Mouse (Mus musculus) gastrocnemius, adult 2 months (tissue): ENCODE measurements around the gene Slc12a3. TPM values are rescaled to one million over a fixed set of nuclear protein-coding genes. Genes with fewer than 3 reads are reported as not detected.

ENCODE experiments used
- DNase-seq: peaks from one replicate; pipeline ENCODE4 v3.0.0; 2022
- H3K27ac ChIP-seq: fragments of 200-600 bp; 2 replicates; pipeline ENCODE4 v1.8.1; 2022; ENCODE audit warnings: mild to moderate bottlenecking
- H3K4me3 ChIP-seq: fragments of 200-600 bp; 2 replicates; pipeline ENCODE4 v1.8.1; 2022; ENCODE audit warnings: mild to moderate bottlenecking, moderate library complexity
- CTCF ChIP-seq: fragments of 200-600 bp; IDR thresholded peaks from 2 replicates; pipeline ENCODE4 v1.8.1; 2022; ENCODE audit warnings: antibody characterized with exemption, mild to moderate bottlenecking, moderate library complexity
- intact Hi-C: fragments of 180-260 bp; cut with DNase I; formaldehyde crosslinking; loops from one replicate; pipeline ENCODE4 v1.15.1; 2025
- total RNA-seq, 2 experiments: library from RNA; stranded (reverse); gene quantifications; 2 replicates each; pipeline ENCODE4 v1.2.3; 2021

Gene Slc12a3
- total RNA-seq, 2 experiments from 2014 or later, result not detected

GRCm38 (mm10) chr8:94384166-94384565 lies 55.2 kb downstream of the Slc12a3 start:
- no peak for DNase-seq
- intact Hi-C loops, result loop anchor here (2.0 kb wide), 1 partner anchor 19 kb away; no protein-coding TSS in a partner anchor
- H3K27ac ChIP-seq, result no peak overlapping the region
- no peak for TF ChIP-seq CTCF
- no peak overlapping the region for H3K4me3 ChIP-seq

- intact Hi-C loops, result loop anchor here (2.0 kb wide), 1 partner anchor 21 kb away; no protein-coding TSS in a partner anchor
- TF ChIP-seq CTCF, result no peak
- H3K27ac ChIP-seq, result peak overlapping the region; percentile 96
- peak overlapping the region; percentile 77 for H3K4me3 ChIP-seq
- DNase-seq, result peak; percentile 35
These were observed 56.7 kb downstream of the Slc12a3 start for GRCm38 (mm10) chr8:94385506-94386213.

GRCm38 (mm10) chr8:94386214-94387026 lies 57.4 kb downstream of the Slc12a3 start, which contains the start of gene Herpud1:
Gene Herpud1 (plus strand): TSS chr8:94386438.
- TF ChIP-seq CTCF, result no peak
- peak within 1 kb of the TSS; percentile 77 for H3K4me3 ChIP-seq
- peak; percentile 99 for DNase-seq
- H3K27ac ChIP-seq, result peak within 1 kb of the TSS; percentile 96
- intact Hi-C loops, result no loop called here

GRCm38 (mm10) chr8:94387027-94387684 lies 58.2 kb downstream of the Slc12a3 start:
- no peak for TF ChIP-seq CTCF
- peak; percentile 91 for DNase-seq
- intact Hi-C loops, result no loop called here
- Histone ChIP-seq H3K27ac (peak overlapping the region; percentile 96), H3K4me3 (peak overlapping the region; percentile 77)

- no peak for TF ChIP-seq CTCF
- intact Hi-C loops, result no loop called here
- Histone ChIP-seq H3K27ac (peak overlapping the region; percentile 96), H3K4me3 (peak overlapping the region; percentile 77)
- DNase-seq, result no peak
These were observed 58.8 kb downstream of the Slc12a3 start for GRCm38 (mm10) chr8:94387785-94388184.

GRCm38 (mm10) chr8:94389531-94389930 lies 60.5 kb downstream of the Slc12a3 start:
- DNase-seq, result no peak
- H3K27ac ChIP-seq, result no peak overlapping the region; the same call in 1 of the 2 replicates
- H3K4me3 ChIP-seq, result peak overlapping the region; percentile 30; the same call in 1 of the 2 replicates
- no peak for TF ChIP-seq CTCF
- intact Hi-C loops, result no loop called here

GRCm38 (mm10) chr8:94390429-94390828 lies 61.4 kb downstream of the Slc12a3 start:
- no peak for DNase-seq
- no peak for TF ChIP-seq CTCF
- intact Hi-C loops, result no loop called here
- H3K27ac ChIP-seq, result no peak overlapping the region
- H3K4me3 ChIP-seq, result no peak overlapping the region

GRCm38 (mm10) chr8:94390910-94391309 lies 61.9 kb downstream of the Slc12a3 start:
- TF ChIP-seq CTCF, result no peak
- DNase-seq, result no peak
- intact Hi-C loops, result no loop called here
- Histone ChIP-seq H3K4me3 (no peak overlapping the region), H3K27ac (no peak overlapping the region)

GRCm38 (mm10) chr8:94392147-94392546 lies 63.1 kb downstream of the Slc12a3 start:
- DNase-seq, result peak; percentile 72
- no peak overlapping the region for H3K4me3 ChIP-seq
- peak; percentile 63 for TF ChIP-seq CTCF
- H3K27ac ChIP-seq, result no peak overlapping the region
- intact Hi-C loops, result no loop called here

- no peak overlapping the region for H3K27ac ChIP-seq
- DNase-seq, result no peak
- intact Hi-C loops, result no loop called here
These were observed 63.6 kb downstream of the Slc12a3 start for GRCm38 (mm10) chr8:94392648-94393047.

GRCm38 (mm10) chr8:94395851-94396540 lies 67.0 kb downstream of the Slc12a3 start:
- Histone ChIP-seq H3K4me3 (no peak overlapping the region), H3K27ac (no peak overlapping the region)
- no peak for TF ChIP-seq CTCF
- intact Hi-C loops, result loop anchor here (5.0 kb wide), 1 partner anchor 119 kb away; no protein-coding TSS in a partner anchor
- DNase-seq, result no peak

More at GRCm38 (mm10) chr8:94392648-94393047, 63.6 kb downstream of the Slc12a3 start:
- TF ChIP-seq CTCF, result no peak
- no peak overlapping the region for H3K4me3 ChIP-seq
